Mouse (Mus musculus) CH12.LX (cell line): ENCODE data around the gene Cwc27. TPM values are rescaled to one million over a fixed set of nuclear protein-coding genes. Genes with fewer than 3 reads are reported as not detected.

Experiments used
- DNase-seq: peaks from one replicate; pipeline ENCODE4 v3.0.0-alpha.2; 2013; ENCODE audit errors: extremely low read depth
- H3K27ac ChIP-seq: 2 replicates; pipeline ENCODE4 v1.5.1; 2012; ENCODE audit warnings: low read depth, mild to moderate bottlenecking, control low read depth, moderate library complexity; ENCODE audit not compliant: insufficient read depth
- H3K27me3 ChIP-seq: replicated peaks from 2 replicates; pipeline ENCODE3; 2012; ENCODE audit warnings: inconsistent platforms
- H3K36me3 ChIP-seq, 2 experiments: replicated peaks in 1 of 2; 2 replicates each; pipeline versions ENCODE3 to v1.6.1; 2012; ENCODE audit warnings: inconsistent platforms in 1 of 2, low read length in 1 of 2, mild to moderate bottlenecking in 1 of 2, mixed read lengths in 1 of 2, moderate library complexity in 1 of 2; ENCODE audit not compliant: control insufficient read depth in 1 of 2, insufficient read depth in 1 of 2
- H3K4me1 ChIP-seq, 2 experiments: 2 replicates each; pipeline ENCODE4 v1.6.1; 2012; ENCODE audit warnings: inconsistent platforms in 1 of 2, moderate library complexity in 1 of 2; ENCODE audit not compliant: insufficient read depth in 2 of 2, control insufficient read depth in 1 of 2
- H3K4me2 ChIP-seq: 2 replicates; pipeline ENCODE4 v1.6.1; 2012; ENCODE audit warnings: low read depth, mild to moderate bottlenecking, control low read depth; ENCODE audit not compliant: poor library complexity, insufficient read depth, severe bottlenecking
- H3K4me3 ChIP-seq, 3 experiments: fragments of 150-350 bp in 1 of 3; sonication (generic) in 1 of 3; replicated peaks in 1 of 3; 2 replicates each; pipeline versions ENCODE3 to v1.5.1; 2011 to 2012; ENCODE audit warnings: low read depth in 2 of 3, low read length in 2 of 3, mild to moderate bottlenecking in 2 of 3, moderate library complexity in 2 of 3, control low read depth in 1 of 3, improper control_type of control experiment in 1 of 3, inconsistent platforms in 1 of 3, mixed read lengths in 1 of 3; ENCODE audit not compliant: poor library complexity in 1 of 3
- H3K79me2 ChIP-seq: replicated peaks from 2 replicates; pipeline ENCODE4 v1.6.1; 2012; ENCODE audit warnings: mild to moderate bottlenecking, moderate library complexity; ENCODE audit not compliant: control insufficient read depth, poor library complexity, insufficient read depth, severe bottlenecking; ENCODE audit errors: extremely low read depth
- H3K9ac ChIP-seq: 2 replicates; pipeline ENCODE4 v1.6.1; 2012; ENCODE audit warnings: low read depth, mild to moderate bottlenecking, control low read depth, moderate library complexity; ENCODE audit not compliant: insufficient read depth
- H3K9me3 ChIP-seq: replicated peaks from 2 replicates; pipeline ENCODE3; 2012; ENCODE audit warnings: low read length, inconsistent platforms, mixed read lengths
- BHLHE40 ChIP-seq: IDR thresholded peaks from 2 replicates; pipeline ENCODE4 v1.6.1; 2011; ENCODE audit warnings: mild to moderate bottlenecking, low read depth, low read length, improper control_type of control experiment
- CHD1 ChIP-seq: IDR thresholded peaks from 2 replicates; pipeline ENCODE4 v1.6.1; 2012; ENCODE audit warnings: low read depth, low read length, improper control_type of control experiment, inconsistent platforms
- ELF1 ChIP-seq: IDR thresholded peaks from 2 replicates; pipeline ENCODE4 v1.6.1; 2014; ENCODE audit warnings: low read depth, mild to moderate bottlenecking, inconsistent platforms, low read length, improper control_type of control experiment
- EP300 ChIP-seq: IDR thresholded peaks from 2 replicates; pipeline ENCODE4 v1.6.1; 2011; ENCODE audit warnings: low read length, improper control_type of control experiment
- ETS1 ChIP-seq: conservative IDR thresholded peaks from 2 replicates; pipeline ENCODE4 v1.6.1; 2012; ENCODE audit warnings: low read depth, mild to moderate bottlenecking, inconsistent platforms, low read length, improper control_type of control experiment, moderate library complexity
- IRF4 ChIP-seq: IDR thresholded peaks from 2 replicates; pipeline ENCODE4 v1.6.1; 2014; ENCODE audit warnings: low read depth, mild to moderate bottlenecking, inconsistent platforms, low read length, improper control_type of control experiment
- JUND ChIP-seq: conservative IDR thresholded peaks from 2 replicates; pipeline ENCODE4 v1.6.1; 2011; ENCODE audit warnings: low read depth, low read length, improper control_type of control experiment
- MAFK ChIP-seq: IDR thresholded peaks from 2 replicates; pipeline ENCODE4 v1.6.1; 2011; ENCODE audit warnings: low read length, improper control_type of control experiment; ENCODE audit not compliant: insufficient replicate concordance
- MXI1 ChIP-seq: IDR thresholded peaks from 2 replicates; pipeline ENCODE4 v1.6.1; 2011; ENCODE audit warnings: mild to moderate bottlenecking, low read depth, low read length, improper control_type of control experiment
- MYC ChIP-seq: IDR thresholded peaks from 2 replicates; pipeline ENCODE4 v1.6.1; 2011; ENCODE audit warnings: low read depth, mild to moderate bottlenecking, improper control_type of control experiment, low read length
- NELFE ChIP-seq: IDR thresholded peaks from 2 replicates; pipeline ENCODE4 v1.6.1; 2011; ENCODE audit warnings: low read depth, low read length, improper control_type of control experiment
- NRF1 ChIP-seq: IDR thresholded peaks from 2 replicates; pipeline ENCODE4 v1.6.1; 2014; ENCODE audit warnings: low read depth, mild to moderate bottlenecking, inconsistent platforms, low read length, improper control_type of control experiment, moderate library complexity
- PAX5 ChIP-seq: IDR thresholded peaks from 2 replicates; pipeline ENCODE4 v1.6.1; 2012; ENCODE audit warnings: low read length, inconsistent platforms, mixed read lengths
- POLR2A ChIP-seq: IDR thresholded peaks from 2 replicates; pipeline ENCODE4 v1.6.1; 2011; ENCODE audit warnings: low read depth, mild to moderate bottlenecking, improper control_type of control experiment, low read length
- RAD21 ChIP-seq: IDR thresholded peaks from 2 replicates; pipeline ENCODE4 v1.6.1; 2011; ENCODE audit warnings: low read depth, mild to moderate bottlenecking, low read length, improper control_type of control experiment, moderate library complexity
- SMC3 ChIP-seq: IDR thresholded peaks from 2 replicates; pipeline ENCODE4 v1.6.1; 2011; ENCODE audit warnings: low read depth, low read length, improper control_type of control experiment
- UBTF ChIP-seq: IDR thresholded peaks from 2 replicates; pipeline ENCODE4 v1.6.1; 2012; ENCODE audit warnings: low read depth, mild to moderate bottlenecking, inconsistent platforms, low read length, improper control_type of control experiment, moderate library complexity
- USF2 ChIP-seq: conservative IDR thresholded peaks from 2 replicates; pipeline ENCODE4 v1.6.1; 2011; ENCODE audit warnings: low read depth, low read length, improper control_type of control experiment
- ZC3H11A ChIP-seq: IDR thresholded peaks from 2 replicates; pipeline ENCODE4 v1.6.1; 2012; ENCODE audit warnings: low read depth, mild to moderate bottlenecking, inconsistent platforms, low read length, improper control_type of control experiment
- ZKSCAN1 ChIP-seq: IDR thresholded peaks from 2 replicates; pipeline ENCODE4 v1.6.1; 2012; ENCODE audit warnings: low read depth, inconsistent platforms, low read length, improper control_type of control experiment, borderline replicate concordance
- dilution Hi-C: fragments of 300-500 bp; cut with MboI; formaldehyde crosslinking; loops from 2 replicates; pipeline ENCODE4 v1.14.3; 2020; ENCODE audit warnings: low sequenced_read_pairs; ENCODE audit not compliant: extremely low pct_unique_long_range_greater_than_20kb, extremely low pct_ligation_motif_present
- in situ Hi-C: fragments of 300-500 bp; cut with MboI; formaldehyde crosslinking; loops from 3 replicates; pipeline ENCODE4 v1.14.3; 2019; ENCODE audit warnings: low sequenced_read_pairs, low pct_ligation_motif_present, low pct_unique_long_range_greater_than_20kb, mixed read lengths
- polyA plus RNA-seq: library from polyadenylated mRNA; unstranded; fragments of >175 nt; gene quantifications from 2 replicates; pipeline ENCODE4 v1.2.1, GENCODE M21; 2012; ENCODE audit warnings: low read depth; ENCODE audit not compliant: insufficient read length
- total RNA-seq, 2 experiments: library from RNA; depleted of rRNA; stranded (reverse); fragments of 300-350 nt in 1 of 2; fragments of >200 nt in 1 of 2; gene quantifications; 2 replicates each; pipeline ENCODE4 v1.2.3; 2012 to 2014

Gene Cwc27
- total and polyA plus RNA-seq, 3 experiments, result 24.9 to 38.4 (median 26.0) TPM

DNA sequence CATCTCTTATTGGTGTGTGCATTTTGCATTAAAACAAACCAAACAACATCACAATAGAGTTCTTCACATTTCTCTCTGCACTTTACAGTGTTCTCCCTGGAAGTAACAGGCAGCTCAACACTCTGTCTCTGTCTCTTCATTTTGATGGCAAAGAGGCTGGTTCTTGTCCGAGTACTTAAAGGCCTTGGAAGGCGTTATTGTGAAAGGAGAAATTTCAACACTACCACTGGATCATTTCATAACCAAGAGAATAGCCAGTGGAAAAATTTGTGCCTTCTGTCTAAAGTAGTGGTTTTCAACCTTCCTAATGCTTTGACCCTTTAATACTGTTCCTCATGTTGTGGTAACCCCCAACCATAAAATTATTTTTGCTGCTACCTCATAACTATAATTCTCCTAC lies 211.8 kb downstream of the Cwc27 start:
- TF ChIP-seq IRF4, result no peak
- no peak for TF ChIP-seq NRF1
- no peak for TF ChIP-seq ZC3H11A
- TF ChIP-seq ETS1, result no peak
- no peak for TF ChIP-seq CHD1
- TF ChIP-seq UBTF, result no peak
- no peak for TF ChIP-seq BHLHE40
- TF ChIP-seq MXI1, result no peak
- no peak for TF ChIP-seq EP300
- TF ChIP-seq SMC3, result no peak
- no peak for TF ChIP-seq ZKSCAN1
- TF ChIP-seq MAFK, result no peak
- TF ChIP-seq, all 38 proteins: peak for 0
- Histone ChIP-seq H3K27me3 (no peaks in the 10 kb centered on the region), H3K4me3 (no peak overlapping the region), H3K27ac (no peak overlapping the region), H3K36me3 (no peaks in the 10 kb centered on the region), H3K4me2 (no peak overlapping the region), H3K79me2 (no peaks in the 10 kb centered on the region), H3K4me1 (peaks cover 0 to 21% of the 10 kb centered on the region in 2 experiments; a peak in 3 of 4 replicates), H3K9me3 (no peaks in the 10 kb centered on the region), H3K9ac (no peak overlapping the region)
- in situ Hi-C loops, result loop anchor here (25.0 kb wide), 2 partner anchors 332 to 343 kb away; no protein-coding TSS in a partner anchor
- dilution Hi-C loops, result no loop called here
- DNase-seq, result no peak

GRCm38 (mm10) chr13:104602197-104602596 lies 214.7 kb downstream of the Cwc27 start:
- Histone ChIP-seq H3K36me3 (no peaks in the 10 kb centered on the region), H3K9ac (no peak overlapping the region), H3K9me3 (no peaks in the 10 kb centered on the region), H3K4me3 (no peak overlapping the region), H3K4me2 (no peak overlapping the region), H3K79me2 (no peaks in the 10 kb centered on the region), H3K27ac (no peak overlapping the region), H3K27me3 (no peaks in the 10 kb centered on the region), H3K4me1 (peaks cover 0 to 19% of the 10 kb centered on the region in 2 experiments; a peak in 3 of 4 replicates)
- in situ Hi-C loops (loop anchor here (25.0 kb wide), 2 partner anchors 335 to 340 kb away; no protein-coding TSS in a partner anchor), dilution Hi-C loops (no loop called here)
- no peak for TF ChIP-seq POLR2A
- TF ChIP-seq CHD1, result no peak
- TF ChIP-seq MYC, result no peak
- no peak for TF ChIP-seq MXI1
- no peak for TF ChIP-seq ZKSCAN1
- no peak for TF ChIP-seq PAX5
- TF ChIP-seq NELFE, result no peak
- TF ChIP-seq USF2, result no peak
- TF ChIP-seq UBTF, result no peak
- TF ChIP-seq IRF4, result no peak
- no peak for TF ChIP-seq SMC3
- TF ChIP-seq ELF1, result no peak
- no peak for TF ChIP-seq JUND
- no peak for TF ChIP-seq RAD21
- no peak for DNase-seq
